Mouse (Mus musculus): ENCODE measurements around the gene Rec114. TPM values are rescaled to one million over a fixed set of nuclear protein-coding genes. Genes with fewer than 3 reads are reported as not detected.

Gene Rec114
- total RNA-seq, 2 experiments from 2014 or later = 2.3 to 4.4 TPM

Other genes with a start within 250 kb of the Rec114 start
- gene Cd276, start 188.5 kb downstream of the Rec114 start, total RNA-seq (2015) = 0.10 and 0.52 TPM in 2 replicates
- 0.20 TPM in 1 of 2 replicates, not detected in the other for gene Cd276, start 188.5 kb downstream of the Rec114 start, total RNA-seq (2017)
- gene Nptn, start 161.7 kb downstream of the Rec114 start, total RNA-seq (2015) = 198 and 226 TPM in 2 replicates
- 90.3 and 106 TPM in 2 replicates for gene Nptn, start 161.7 kb downstream of the Rec114 start, total RNA-seq (2017)
- gene Hcn4, start 79.4 kb upstream of the Rec114 start, total RNA-seq (2015) = not detected in 2 replicates
- not detected in 2 replicates for gene Hcn4, start 79.4 kb upstream of the Rec114 start, total RNA-seq (2017)

All from megakaryocyte progenitor cell, adult 5-6 weeks (primary cell).